Mouse (Mus musculus): ENCODE data around the gene Upk3b.

- TF ChIP-seq CTCF (IDR thresholded peaks at IDR 0.05; ENCODE audit: borderline replicate concordance, extremely low read depth, insufficient read depth, insufficient read length) (no peak), POLR2A (IDR thresholded peaks at IDR 0.05; ENCODE audit: borderline replicate concordance, extremely low read depth, insufficient read depth, insufficient read length, poor library complexity, severe bottlenecking) (no peak)
Observed at GRCm38 (mm10) chr5:136034868-136035267, 3.4 kb upstream of the Upk3b start.
